Mouse (Mus musculus) lung, postnatal 10 days (tissue): ENCODE measurements at regions not wholly inside any gene's neighbourhood (a gene's known extent, or its start where the extent isn't known, plus 50 kb on each side); places are given as distances from the start of the nearest gene placed in this dataset.

ENCODE experiments used
- DNase-seq: peaks from one replicate; pipeline ENCODE4 v3.0.0; 2021

DNA sequence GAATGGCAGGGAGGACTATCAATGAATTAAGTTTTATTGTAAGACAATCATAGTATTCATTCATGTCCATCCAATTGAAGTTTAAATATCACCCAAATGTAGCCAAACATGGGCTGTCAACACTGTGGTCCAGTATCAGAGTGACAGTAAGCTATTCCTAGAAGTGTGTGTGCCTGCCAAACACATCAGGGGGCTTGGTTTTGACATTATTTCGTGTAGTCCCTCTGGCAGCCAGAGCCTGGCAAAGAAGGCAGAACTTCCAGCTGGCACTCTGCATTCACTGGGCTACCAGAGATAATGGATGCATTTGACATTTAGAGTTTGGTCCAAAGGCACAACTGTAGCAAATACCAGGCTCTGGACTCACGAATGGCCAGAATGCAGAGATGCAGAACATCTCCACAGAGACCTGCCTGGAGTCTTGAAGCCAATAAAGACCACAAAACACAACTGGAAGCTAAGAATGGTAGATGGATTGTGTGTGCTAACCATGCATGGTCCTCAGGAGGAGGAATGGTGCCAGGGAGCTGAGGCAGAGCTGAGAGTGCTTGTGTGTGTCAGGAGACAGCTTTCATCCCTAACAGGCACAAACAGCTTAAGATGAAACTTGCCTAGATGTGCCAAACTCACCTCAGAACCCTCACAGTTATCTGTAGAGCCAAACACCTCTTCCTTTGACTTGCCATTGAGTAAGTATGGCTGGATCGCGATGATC lies 210.9 kb downstream of the Lrig3 start:
- no peak for DNase-seq

DNA sequence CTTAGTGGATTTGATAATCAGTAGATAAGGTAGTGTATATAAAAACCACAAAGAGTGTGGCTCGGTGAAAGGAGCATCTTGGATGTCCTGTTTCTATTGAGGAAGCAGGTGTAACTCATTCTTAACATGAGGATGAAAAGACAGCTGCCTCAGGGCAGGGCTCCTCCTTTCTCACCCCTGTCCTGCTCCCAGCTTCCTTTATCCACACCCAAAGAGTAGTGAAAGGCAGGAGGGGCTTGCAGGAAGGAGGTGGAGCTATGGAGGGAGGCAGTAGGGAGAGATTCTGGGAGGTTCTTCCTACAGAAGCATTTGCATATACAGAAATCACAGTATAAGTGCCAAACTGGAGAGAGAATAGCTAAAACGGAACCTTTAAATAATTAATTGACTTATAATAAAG lies 216.4 kb downstream of the Lrig3 start:
- no peak for DNase-seq

- DNase-seq: no peak
These were observed 218.0 kb downstream of the Lrig3 start for GRCm38 (mm10) chr10:126183961-126184360.

- no peak for DNase-seq
These were observed 219.4 kb downstream of the Lrig3 start for GRCm38 (mm10) chr10:126185410-126185809.

GRCm38 (mm10) chr10:126186086-126186485 lies 220.1 kb downstream of the Lrig3 start:
- no peak for DNase-seq

GRCm38 (mm10) chr10:126189001-126189400 lies 223.0 kb downstream of the Lrig3 start:
- no peak for DNase-seq
